Mouse (Mus musculus) macrophage (primary cell): Measurements from ENCODE around the gene Slc5a8. TPM values are rescaled to one million over a fixed set of nuclear protein-coding genes. Genes with fewer than 3 reads are reported as not detected.

Experiments used
- H3K27ac ChIP-seq: fragments of 350-480 bp; formaldehyde crosslinking; 2 replicates; pipeline ENCODE4 v1.9.0; 2021
- H3K36me3 ChIP-seq: fragments of 350-480 bp; formaldehyde crosslinking; 2 replicates; pipeline ENCODE4 v1.9.0; 2021; ENCODE audit errors: inconsistent target
- H3K4me3 ChIP-seq: fragments of 350-480 bp; formaldehyde crosslinking; 2 replicates; pipeline ENCODE4 v1.9.0; 2021; ENCODE audit errors: inconsistent target
- H3K79me2 ChIP-seq: fragments of 350-480 bp; formaldehyde crosslinking; 2 replicates; pipeline ENCODE4 v1.9.0; 2021; ENCODE audit errors: inconsistent target
- WGBS: methylation state at CpG from one replicate; pipeline ENCODE4 v1.1.7; 2026; ENCODE audit warnings: inconsistent platforms; ENCODE audit not compliant: missing documents; 5-methylcytosine and 5-hydroxymethylcytosine counted together
- polyA plus RNA-seq: library from polyadenylated mRNA; stranded (reverse); fragments of 250-400 nt; gene quantifications from 3 replicates; pipeline ENCODE4 v1.2.4, GENCODE M21; 2018; ENCODE audit warnings: inconsistent platforms
- total RNA-seq, 78 experiments: library from RNA; depleted of rRNA; stranded (reverse); fragments of 250-400 nt; gene quantifications; 1 replicate in 9 of 78; 2 replicates in 24 of 78; 3 replicates in 43 of 78; 4 replicates in 2 of 78; pipeline ENCODE4 v1.2.4; 2018; ENCODE audit warnings: inconsistent platforms in 56 of 78

The Slc5a8 gene
- not detected for total RNA-seq (2018; cell fraction: chromatin; rRNA removed)
- not detected for total RNA-seq (2018; cell fraction: cytosol; rRNA removed)
- total RNA-seq (2018; cell fraction: nucleus; rRNA removed): not detected
- polyA plus RNA-seq: not detected in 3 replicates

DNA sequence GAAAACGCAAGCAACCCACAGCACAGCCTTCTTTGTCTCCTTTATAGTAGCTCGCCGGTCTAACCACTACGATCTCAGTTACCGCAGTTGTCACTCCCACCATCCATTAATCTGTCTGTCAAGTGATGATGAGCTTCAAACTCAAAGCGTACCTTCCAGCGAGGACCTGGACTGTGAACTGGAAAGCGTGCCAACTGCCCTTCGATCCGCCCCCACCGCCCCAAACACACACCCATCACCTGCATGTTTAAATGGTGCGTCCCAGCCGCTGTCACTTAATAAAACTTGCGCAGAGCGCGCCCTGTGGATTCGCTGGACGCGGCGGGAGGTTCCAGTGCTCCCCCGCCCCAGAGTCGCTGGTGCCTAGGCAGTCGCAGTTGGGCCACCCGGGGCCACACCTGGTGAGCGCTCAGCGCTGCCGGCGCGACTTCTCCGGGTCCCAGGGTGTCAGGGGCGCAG is at the start of gene Slc5a8:
Gene Slc5a8 (plus strand): TSS at position 361 of the 459 bp plus-strand sequence.
- Histone ChIP-seq H3K27ac (no peak within 1 kb of the TSS), H3K4me3 (no peak within 1 kb of the TSS), H3K79me2 (no peaks in the 10 kb centered on the region), H3K36me3 (no peaks in the 10 kb centered on the region)
- 8% methylated on average over 31 of the region's 31 CpGs for WGBS

DNA sequence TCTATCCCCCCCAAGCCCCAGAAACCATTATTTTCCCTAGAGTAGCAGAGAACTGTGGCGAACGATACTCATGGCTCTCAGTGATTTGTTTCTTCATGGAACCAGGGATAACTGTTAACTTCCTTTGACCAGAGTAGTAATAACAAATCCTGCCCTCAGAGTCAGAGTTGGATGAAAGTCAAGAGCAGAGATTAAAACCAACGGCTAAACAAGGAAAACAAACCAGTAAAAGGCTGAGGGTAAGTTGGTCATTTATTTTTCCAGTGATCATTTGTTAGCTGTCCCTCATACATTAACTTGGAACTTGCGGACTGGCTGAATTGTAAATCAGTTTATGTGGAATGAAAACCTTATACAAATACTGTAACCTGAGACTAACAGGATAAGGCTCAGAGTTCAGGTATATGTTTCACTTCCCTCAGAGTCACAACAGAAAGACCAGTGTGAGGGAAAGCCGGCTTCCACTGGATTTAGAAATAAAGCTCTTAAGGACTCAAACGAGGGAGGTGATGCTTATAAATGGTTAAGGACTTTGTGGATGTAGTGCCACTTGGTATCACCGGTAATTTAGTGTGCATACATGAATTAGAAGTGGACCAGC is 36.8 kb upstream of the Slc5a8 start:
- WGBS: 89% methylated on average over 7 of the region's 7 CpGs

DNA sequence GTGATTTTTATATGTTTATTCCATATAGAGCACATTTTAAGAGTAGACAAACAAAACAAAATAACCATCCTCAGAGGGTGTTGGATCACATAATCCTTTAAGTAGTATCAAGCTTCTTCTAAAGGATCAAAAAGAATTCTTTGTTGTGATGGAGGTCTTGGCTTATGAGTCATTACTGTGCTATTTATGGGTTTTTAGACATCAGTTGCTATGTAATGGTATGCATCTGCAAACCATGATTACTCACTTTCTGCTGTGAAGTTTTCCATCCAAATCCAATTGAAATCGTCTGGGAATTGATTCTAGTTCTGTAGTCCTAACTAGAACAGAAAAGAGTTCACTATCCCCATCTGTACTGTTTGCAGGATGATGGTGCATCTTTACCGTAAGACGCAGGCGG is 35.8 kb upstream of the Slc5a8 start:
- H3K79me2 ChIP-seq: no peaks in the 10 kb centered on the region
- no peak overlapping the region for H3K27ac ChIP-seq
- WGBS: 89% methylated on average over 4 of the region's 4 CpGs
- no peak overlapping the region for H3K4me3 ChIP-seq
- no peaks in the 10 kb centered on the region for H3K36me3 ChIP-seq

More for the DNA sequence above, 36.8 kb upstream of the Slc5a8 start:
- Histone ChIP-seq H3K27ac (no peak overlapping the region), H3K36me3 (no peaks in the 10 kb centered on the region), H3K79me2 (no peaks in the 10 kb centered on the region), H3K4me3 (no peak overlapping the region)

DNA sequence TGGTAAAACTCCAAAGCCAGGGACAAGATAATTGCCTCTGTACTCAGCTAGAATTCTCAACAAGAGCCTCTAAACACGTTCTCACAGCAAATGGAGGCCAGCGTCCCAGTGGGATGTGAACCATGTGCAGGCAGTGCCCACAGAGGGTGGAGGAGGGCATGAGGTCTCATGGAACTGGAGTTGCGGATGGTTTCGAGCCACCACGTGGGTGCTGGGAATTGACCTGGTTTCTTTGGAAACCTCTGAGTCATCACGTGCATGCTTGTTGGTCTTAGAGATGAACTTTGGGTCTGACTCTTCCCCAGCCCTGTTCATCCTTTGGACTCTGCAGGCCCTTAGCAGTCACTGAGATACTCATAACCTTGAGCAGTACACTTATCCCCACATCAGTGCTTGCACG is 32.5 kb upstream of the Slc5a8 start:
- 83% methylated on average over 7 of the region's 7 CpGs for WGBS
- Histone ChIP-seq H3K27ac (no peak overlapping the region), H3K4me3 (no peak overlapping the region), H3K79me2 (no peaks in the 10 kb centered on the region), H3K36me3 (no peaks in the 10 kb centered on the region)

DNA sequence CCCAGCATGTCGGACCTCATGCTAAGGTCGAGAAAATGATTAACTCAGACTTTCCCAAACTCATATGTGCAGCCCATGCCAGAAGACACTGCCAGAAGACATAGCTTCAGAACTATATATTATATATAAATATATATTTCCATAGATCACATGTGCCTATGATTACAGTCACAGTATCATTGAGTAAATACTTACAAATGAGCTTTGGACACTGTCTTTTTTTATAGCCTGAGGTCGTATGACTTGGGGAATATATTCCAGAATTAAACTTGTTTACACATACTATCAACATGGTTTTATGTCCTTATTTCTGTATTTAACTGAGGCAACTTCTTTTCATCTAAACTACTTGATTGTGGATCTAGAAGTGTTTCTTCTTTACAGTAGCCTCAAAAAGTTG is 24.9 kb upstream of the Slc5a8 start:
- Histone ChIP-seq H3K79me2 (no peaks in the 10 kb centered on the region), H3K36me3 (no peaks in the 10 kb centered on the region), H3K4me3 (no peak overlapping the region), H3K27ac (no peak overlapping the region)
- 79% methylated on average over 3 of the region's 3 CpGs for WGBS

DNA sequence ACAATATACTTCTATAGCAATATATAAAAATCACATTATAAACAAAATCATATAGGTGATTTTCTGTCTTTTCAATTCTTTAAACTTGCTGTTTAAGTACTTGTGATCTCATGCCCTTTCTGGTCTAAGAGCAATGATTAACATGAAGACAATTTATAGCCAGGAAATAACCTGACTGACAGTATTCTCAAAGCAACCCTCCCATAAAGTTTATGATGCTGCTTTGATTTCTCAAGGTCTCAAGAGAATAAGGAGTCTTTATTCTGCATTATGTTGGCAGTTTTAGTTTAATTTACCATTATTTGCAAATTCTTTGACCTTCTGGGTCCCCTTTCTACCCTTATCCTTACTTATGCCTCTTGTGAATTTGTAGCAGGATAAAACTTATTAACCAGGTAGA is 24.4 kb upstream of the Slc5a8 start:
- Histone ChIP-seq H3K36me3 (no peaks in the 10 kb centered on the region), H3K27ac (no peak overlapping the region), H3K79me2 (no peaks in the 10 kb centered on the region), H3K4me3 (no peak overlapping the region)

DNA sequence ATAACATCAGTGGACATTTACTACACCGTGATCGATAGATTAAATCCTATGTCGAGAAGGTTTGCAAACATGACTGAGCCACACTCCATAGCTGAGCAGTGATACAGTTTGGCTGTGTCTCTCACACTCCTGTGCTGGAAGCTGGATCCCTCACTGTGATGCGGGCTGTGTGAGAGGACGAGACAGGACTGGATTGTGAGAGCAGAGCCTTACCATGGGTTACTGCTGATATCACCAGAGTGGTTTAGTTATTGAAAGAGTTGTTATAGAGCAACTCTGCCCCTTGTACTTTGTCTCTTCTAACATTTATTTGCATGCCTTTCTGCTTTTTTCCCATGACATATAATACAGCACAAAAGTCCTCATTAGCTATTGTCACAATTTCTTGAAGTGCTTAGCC is 23.5 kb upstream of the Slc5a8 start:
- WGBS: 92% methylated on average over 5 of the region's 5 CpGs
- H3K4me3 ChIP-seq: no peak overlapping the region

DNA sequence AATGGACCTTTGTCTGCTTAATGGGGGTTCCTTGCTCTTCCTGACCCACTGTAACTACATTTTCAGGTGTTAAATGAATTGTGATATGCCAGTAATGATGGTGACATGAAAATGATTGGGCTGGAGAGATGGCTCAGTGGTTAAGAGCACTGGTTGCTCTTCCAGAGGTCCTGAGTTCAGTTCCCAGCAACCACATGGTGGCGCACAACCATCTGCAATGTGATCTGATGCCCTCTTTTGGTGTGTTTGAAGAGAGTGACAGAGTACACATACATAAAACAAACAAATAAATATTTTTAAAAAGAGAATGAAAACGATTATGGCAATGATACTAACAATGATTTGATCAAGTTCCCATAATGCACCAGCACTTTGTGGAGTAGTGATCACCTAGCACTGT is 19.8 kb upstream of the Slc5a8 start:
- Histone ChIP-seq H3K36me3 (no peaks in the 10 kb centered on the region), H3K79me2 (no peaks in the 10 kb centered on the region), H3K4me3 (no peak overlapping the region), H3K27ac (no peak overlapping the region)
- WGBS: 50% methylated on average over 2 of the region's 2 CpGs

More for the DNA sequence above, 23.5 kb upstream of the Slc5a8 start:
- Histone ChIP-seq H3K36me3 (no peaks in the 10 kb centered on the region), H3K79me2 (no peaks in the 10 kb centered on the region), H3K27ac (no peak overlapping the region)

DNA sequence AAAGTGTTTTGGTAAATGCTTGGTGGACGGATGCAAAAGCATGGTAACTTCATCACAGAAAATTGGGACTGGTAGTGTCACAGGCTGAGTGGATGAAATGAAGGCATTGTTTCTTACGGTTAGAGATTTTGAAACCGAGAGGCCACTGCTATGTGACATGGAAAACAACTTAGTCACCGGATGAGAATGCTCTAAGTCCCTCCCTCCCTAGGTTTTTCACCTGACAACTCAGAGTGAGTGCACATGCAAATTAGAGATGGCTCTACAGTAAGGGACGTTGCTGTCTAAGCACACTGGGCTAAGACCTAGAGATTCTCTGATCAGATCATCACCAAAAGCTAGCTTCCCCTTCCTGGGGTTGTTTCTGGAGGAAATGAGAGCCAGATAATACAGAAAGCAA is 10.9 kb upstream of the Slc5a8 start:
- Histone ChIP-seq H3K4me3 (no peak overlapping the region), H3K79me2 (no peaks in the 10 kb centered on the region), H3K27ac (no peak overlapping the region), H3K36me3 (no peaks in the 10 kb centered on the region)
- WGBS: 72% methylated on average over 5 of the region's 5 CpGs

DNA sequence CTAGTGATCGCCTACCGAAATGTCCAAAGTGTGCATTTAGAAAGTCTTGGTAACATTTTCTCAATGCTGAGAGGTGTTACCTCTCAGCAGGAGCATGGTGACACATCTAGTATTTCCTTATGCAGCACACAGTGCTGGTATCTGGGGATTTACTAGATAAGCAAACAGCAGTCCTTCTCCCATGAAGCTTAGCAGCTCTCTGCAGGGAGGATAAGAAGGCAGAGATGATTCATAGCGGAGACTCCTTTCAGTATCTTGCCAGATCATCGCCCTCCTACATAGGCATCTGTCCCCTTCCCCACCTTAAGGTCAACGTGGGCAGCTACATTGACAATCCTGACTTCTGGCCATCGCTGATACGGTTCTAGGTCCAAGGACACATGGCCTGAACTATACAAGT is 8.4 kb upstream of the Slc5a8 start:
- 88% methylated on average over 7 of the region's 7 CpGs for WGBS
- Histone ChIP-seq H3K79me2 (no peaks in the 10 kb centered on the region), H3K4me3 (no peak overlapping the region), H3K36me3 (no peaks in the 10 kb centered on the region), H3K27ac (no peak overlapping the region)

DNA sequence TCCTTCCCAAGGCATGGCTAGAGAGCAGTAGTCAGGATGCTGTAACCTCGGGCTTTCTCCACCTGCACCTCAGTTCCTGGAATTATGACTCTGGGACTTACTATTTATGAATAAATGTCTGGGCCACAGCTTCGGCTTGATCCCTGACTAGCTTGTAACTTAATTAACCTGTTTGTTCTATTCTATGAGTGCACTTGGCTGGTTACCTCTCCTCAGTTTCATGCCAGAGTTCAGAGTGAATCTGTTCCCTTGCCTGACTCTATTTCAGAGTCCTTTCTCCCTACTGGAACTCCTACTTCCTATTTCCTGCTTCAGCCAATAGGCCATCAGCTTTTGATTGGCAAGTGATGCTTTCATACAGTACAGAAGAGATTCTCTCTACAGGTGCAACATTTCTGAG is 2.1 kb upstream of the Slc5a8 start:
- no peak overlapping the region for H3K4me3 ChIP-seq
- no peaks in the 10 kb centered on the region for H3K79me2 ChIP-seq
- WGBS: 91% methylated on average over 2 of the region's 2 CpGs
- no peak overlapping the region for H3K27ac ChIP-seq
- H3K36me3 ChIP-seq: no peaks in the 10 kb centered on the region

DNA sequence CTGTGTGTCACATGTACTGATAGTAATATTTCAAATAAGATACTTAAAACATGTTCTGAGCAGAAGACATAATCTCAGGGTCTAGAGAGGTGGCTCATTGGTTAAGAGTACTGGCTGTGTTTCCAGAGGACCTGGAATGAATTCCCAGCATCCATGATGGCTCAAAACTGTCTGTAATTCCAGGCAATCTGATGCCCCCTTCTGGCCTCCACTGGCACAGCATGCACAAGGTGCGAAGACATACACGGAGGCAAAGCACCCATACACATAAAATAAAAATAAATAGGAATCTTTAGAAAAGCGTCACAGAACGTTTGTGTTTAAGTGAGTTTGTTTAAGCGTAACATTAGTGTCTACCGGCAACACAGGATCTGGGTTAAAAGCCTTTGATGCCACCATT is 956 bp upstream of the Slc5a8 start:
- WGBS: 86% methylated on average over 6 of the region's 6 CpGs
- no peak overlapping the region for H3K27ac ChIP-seq
- no peaks in the 10 kb centered on the region for H3K79me2 ChIP-seq
- H3K4me3 ChIP-seq: no peak overlapping the region
- H3K36me3 ChIP-seq: no peaks in the 10 kb centered on the region

DNA sequence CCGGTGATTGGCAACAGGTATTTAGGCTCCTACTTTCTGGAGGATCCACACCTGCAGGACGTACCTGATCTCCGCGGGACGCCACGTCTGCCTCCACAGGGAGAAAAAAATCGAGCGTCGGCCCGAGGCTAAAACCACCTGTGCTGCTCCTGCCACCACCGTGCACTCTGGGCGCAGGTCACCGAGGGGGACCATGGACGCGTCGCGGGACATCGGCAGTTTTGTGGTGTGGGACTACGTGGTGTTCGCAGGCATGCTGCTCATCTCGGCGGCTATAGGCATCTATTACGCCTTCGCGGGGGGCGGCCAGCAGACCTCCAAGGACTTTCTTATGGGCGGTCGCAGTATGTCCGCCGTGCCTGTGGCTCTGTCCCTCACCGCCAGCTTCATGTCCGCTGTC is 322 bp downstream of the Slc5a8 start:
- Histone ChIP-seq H3K27ac (no peak overlapping the region), H3K36me3 (no peaks in the 10 kb centered on the region), H3K4me3 (no peak overlapping the region), H3K79me2 (no peaks in the 10 kb centered on the region)
- WGBS: 10% methylated on average over 32 of the region's 32 CpGs

DNA sequence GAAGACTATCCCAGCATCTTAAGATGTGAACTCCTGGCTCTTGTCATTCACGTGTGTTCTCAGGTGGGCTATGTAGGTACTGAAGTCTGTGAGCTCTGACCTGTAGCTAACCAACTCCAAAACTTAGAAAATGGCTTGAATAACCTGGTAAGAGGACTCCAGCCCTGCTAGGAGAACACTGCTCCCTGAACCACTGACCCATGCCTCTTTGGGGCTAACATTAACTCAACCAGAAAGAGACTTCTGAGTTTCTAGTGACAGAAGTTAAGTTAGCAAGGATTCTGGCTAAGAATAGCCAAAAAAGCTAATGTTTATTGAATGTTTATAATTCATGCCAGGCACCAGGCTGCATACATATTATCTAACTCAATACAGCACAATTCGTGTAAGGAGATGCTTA is 2.6 kb downstream of the Slc5a8 start:
- H3K79me2 ChIP-seq: no peaks in the 10 kb centered on the region
- no peak overlapping the region for H3K4me3 ChIP-seq
- whole genome bisulfite sequencing: 70% methylated on average over 2 of the region's 2 CpGs
- no peak overlapping the region for H3K27ac ChIP-seq
- H3K36me3 ChIP-seq: no peaks in the 10 kb centered on the region

DNA sequence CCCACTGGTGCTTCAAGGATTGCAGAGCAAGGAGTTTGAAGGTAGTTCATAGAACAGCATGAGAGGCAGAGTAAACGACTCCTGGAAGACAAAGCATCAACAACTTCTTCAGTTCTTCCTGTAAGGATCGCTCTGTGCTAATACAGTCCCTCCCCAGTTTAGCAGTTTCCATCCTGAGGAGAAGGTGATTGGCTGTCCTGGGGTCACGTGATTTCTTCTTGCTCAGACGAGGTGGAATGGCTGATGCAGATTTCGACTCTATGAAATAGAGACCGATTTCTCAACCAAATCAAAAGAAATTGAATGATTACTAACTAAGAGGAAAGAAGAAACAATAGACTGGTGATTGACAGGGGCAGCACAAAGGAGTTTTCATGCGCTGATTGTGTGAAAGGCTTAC is 5.6 kb downstream of the Slc5a8 start:
- 89% methylated on average over 7 of the region's 7 CpGs for WGBS

DNA sequence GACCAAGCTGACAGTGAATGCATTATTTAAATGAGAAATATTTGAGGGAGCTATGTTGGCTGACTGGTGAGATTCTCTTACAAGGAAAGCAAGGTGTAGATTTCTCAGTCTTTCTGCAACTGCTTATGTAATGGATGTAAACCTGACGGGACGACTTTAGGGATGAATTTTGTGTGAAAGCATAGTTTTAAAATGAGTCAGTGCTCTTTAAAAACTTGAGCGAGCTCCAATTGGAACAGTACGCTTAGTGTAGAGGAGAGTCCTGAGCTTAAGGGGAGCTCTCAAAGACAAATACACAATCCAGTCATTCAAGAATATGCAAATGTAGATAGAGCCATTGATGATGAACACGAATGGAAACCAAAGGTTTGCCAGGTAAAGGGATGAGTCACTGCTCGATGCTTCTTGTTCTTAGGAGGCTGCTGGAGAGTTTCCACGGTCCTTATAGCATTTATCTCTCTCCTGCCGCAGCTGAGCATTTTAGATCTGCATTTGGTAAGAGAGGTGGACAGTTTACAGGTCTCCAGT is 6.8 kb downstream of the Slc5a8 start:
- H3K4me3 ChIP-seq: no peak overlapping the region
- no peaks in the 10 kb centered on the region for H3K36me3 ChIP-seq
- H3K27ac ChIP-seq: no peak overlapping the region
- H3K79me2 ChIP-seq: no peaks in the 10 kb centered on the region
- WGBS: 90% methylated on average over 8 of the region's 8 CpGs

More for the DNA sequence above, 5.6 kb downstream of the Slc5a8 start:
- H3K4me3 ChIP-seq: no peak overlapping the region
- no peaks in the 10 kb centered on the region for H3K36me3 ChIP-seq
- H3K27ac ChIP-seq: no peak overlapping the region
- H3K79me2 ChIP-seq: no peaks in the 10 kb centered on the region
